Mouse (Mus musculus): Measurements from ENCODE around the gene Ccdc125.
A peak's percentile ranks its signal among the peaks of the same experiment; 100 is the strongest.
"Not testable (repeated sequence)": the region's sequence is repeated elsewhere in the genome, so short reads cannot be mapped to it uniquely, and the experiment has no call there.

The Ccdc125 gene

GRCm38 (mm10) chr13:100721656-100722055, 52.1 kb downstream of the Ccdc125 start:
- DNase-seq (ENCODE audit: low spot score in 2 of 2) = no peak

DNA sequence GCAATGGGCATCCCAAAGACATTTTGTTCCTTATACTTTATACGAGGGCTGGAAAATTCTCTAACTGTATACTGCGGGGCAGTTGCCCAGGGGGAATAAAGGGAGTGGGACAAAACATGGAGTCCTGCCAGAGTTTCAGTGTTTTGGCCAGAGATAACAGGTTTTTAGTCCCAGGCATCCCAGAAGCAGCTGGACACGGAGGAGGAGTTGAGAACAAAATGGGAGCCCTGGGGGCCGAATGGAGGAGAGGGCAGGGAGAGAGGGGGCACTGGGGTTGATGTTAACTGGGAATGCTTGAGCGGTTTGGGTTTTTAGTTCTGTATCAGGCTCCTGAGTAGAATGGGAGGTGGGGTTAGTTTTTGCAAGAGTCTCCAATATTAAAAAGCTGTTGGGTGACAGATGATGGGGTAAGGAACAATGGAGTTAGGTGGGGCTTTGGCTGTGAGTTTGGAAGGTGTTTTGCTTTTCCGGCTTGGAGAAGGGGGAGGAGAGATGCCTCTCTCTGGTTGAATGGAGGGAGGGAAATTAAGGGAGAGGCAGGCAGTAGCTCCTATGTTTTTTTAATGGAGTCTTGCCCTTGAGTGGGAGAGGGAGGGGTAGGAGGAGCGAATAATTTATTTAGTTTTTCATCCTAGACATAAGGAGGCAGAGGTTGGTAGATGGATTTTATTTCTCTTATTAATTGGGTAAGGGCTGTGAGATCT, 54.7 kb downstream of the Ccdc125 start:
- no peak for DNase-seq (ENCODE audit: low spot score in 2 of 2)

GRCm38 (mm10) chr13:100725194-100725593, 55.7 kb downstream of the Ccdc125 start:
- no peak for DNase-seq (ENCODE audit: low spot score in 2 of 2)

DNA sequence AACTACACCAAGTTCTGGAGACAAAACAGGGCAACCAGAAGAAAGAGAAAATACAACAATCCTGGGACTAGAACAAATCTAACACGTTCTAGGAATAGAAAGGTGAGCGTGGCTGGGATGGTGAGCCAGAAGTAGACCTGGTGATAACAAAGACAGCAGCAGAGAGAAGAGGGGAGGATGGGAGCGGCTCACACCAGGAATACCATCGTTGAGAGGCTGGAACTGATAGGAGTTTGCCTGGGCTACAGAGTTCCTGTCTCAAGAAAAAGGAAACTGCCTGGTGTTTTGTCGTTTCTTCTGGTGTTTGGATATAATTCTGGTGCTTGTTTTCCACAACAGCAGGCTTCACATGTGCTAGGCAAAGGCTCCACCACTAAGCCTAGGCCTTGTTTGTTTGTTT, 58.6 kb downstream of the Ccdc125 start:
- no peak for DNase-seq (ENCODE audit: low spot score in 2 of 2)

DNA sequence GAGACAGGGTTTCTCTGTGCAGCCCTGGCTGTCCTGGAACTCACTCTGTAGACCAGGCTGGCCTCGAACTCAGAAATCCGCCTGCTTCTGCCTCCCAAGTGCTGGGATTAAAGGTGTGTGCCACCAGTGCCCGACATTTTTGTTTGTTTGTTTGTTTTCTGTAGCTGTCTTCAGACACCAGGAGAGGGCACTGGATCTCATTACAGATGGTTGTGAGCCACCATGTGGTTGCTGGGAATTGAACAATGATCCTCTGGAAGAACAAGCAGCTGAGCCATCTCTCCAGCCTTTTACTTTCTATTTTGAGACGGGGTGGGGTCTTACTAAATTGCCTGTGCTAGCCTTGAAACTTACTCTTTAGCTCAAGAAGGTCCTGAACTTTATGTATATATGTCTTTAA, 59.0 kb downstream of the Ccdc125 start:
- not testable (repeated sequence) for DNase-seq (ENCODE audit: low spot score in 2 of 2)

GRCm38 (mm10) chr13:100730153-100730860, 60.8 kb downstream of the Ccdc125 start:
- DNase-seq (ENCODE audit: low spot score in 2 of 2) = no peak

DNA sequence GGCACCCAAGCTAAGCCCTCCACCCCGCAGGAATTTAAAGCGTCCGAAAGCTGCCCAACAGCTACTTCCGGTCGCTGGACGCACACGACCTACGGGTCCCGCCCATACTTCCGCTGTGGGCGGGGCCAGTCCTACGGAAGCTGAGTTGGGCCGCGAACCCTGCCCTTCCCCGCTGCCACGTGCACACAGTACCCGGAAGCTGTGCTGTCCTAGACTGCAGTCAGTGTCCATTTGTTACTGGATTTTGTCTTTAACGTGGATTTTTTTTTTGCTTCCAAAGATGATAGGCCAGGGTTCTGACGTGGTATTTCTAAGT, 61.3 kb downstream of the Ccdc125 start, which contains the start of gene Cdk7:
TSS of gene Cdk7 (minus strand) at position 79 of the 316 bp plus-strand sequence.
- peak; percentile 91 to 96 for DNase-seq (ENCODE audit: low spot score in 2 of 2)

DNA sequence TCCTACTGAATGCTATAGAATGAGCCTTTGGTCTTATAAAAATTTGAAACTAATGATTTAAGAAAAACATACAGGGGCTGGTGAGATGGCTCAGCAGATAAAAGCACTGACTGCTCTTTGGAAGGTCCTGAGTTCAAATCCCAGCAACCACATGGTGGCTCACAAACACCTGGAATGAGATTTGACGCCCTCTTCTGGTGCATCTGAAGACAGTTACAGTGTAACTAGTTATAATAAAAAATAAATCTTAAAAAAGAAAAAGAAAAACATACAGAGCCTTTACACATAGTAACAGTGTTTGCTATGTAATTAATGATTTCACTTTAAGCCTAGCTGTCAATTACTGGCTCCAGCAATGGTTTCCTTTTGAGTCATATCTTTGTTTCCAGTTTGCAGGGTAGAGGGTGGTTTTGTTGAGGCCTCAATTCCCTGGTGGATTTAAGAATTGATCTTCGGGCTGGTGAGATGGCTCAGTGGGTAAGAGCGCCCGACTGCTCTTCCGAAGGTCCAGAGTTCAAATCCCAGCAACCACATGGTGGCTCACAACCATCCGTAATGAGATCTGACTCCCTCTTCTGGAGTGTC, 62.0 kb downstream of the Ccdc125 start:
- not testable (repeated sequence) for DNase-seq (ENCODE audit: low spot score in 2 of 2)

DNA sequence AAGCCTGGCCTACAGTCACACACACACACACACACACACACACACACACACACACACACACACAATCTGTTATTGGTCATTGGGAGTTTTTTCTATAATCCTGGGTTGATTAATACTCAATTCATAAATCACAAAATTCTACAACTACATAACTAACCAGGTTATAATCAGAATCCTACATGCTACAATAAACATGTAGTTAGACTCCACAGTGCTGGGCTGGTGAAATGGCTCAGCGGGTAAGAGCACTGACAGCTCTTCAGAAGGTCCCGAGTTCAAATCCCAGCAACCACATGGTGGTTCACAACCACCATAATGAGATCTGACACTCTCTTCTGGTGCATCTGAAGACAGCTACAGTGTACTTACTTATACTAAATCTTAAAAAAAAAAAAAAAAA, 63.2 kb downstream of the Ccdc125 start:
- DNase-seq (ENCODE audit: low spot score in 2 of 2) = no peak

- DNase-seq (ENCODE audit: low spot score in 2 of 2) = no peak
Observed at GRCm38 (mm10) chr13:100742831-100743230, 73.3 kb downstream of the Ccdc125 start.

GRCm38 (mm10) chr13:100743346-100744035, 74.0 kb downstream of the Ccdc125 start:
- no peak for DNase-seq (ENCODE audit: low spot score in 2 of 2)

GRCm38 (mm10) chr13:100744036-100744744, 74.7 kb downstream of the Ccdc125 start, which contains the start of gene Mrps36:
Gene Mrps36 (minus strand): TSS chr13:100744659.
- peak; percentile 91 to 94 for DNase-seq (ENCODE audit: low spot score in 2 of 2)

- peak; percentile 54 to 83 for DNase-seq (ENCODE audit: low spot score in 2 of 2)
Observed at GRCm38 (mm10) chr13:100746090-100746489, 76.6 kb downstream of the Ccdc125 start.

Measured in frontal cortex, postnatal 36 days (tissue).